Mouse (Mus musculus) spleen, adult 2 months (tissue): Measurements from ENCODE around the gene Mrpl24. TPM values are rescaled to one million over a fixed set of nuclear protein-coding genes. Genes with fewer than 3 reads are reported as not detected.
A peak's percentile ranks its signal among the peaks of the same experiment; 100 is the strongest.

Experiments used
- DNase-seq, 2 experiments: peaks; one replicate each; pipeline versions ENCODE4 v3.0.0 to v3.0.0-alpha.2; 2012 to 2021; ENCODE audit warnings: low spot score in 2 of 2, low read depth in 1 of 2
- H3K27ac ChIP-seq: fragments of 200-500 bp; 2 replicates; pipeline ENCODE4 v1.5.1; 2012; ENCODE audit warnings: low read length, inconsistent platforms; ENCODE audit not compliant: insufficient read depth
- H3K27me3 ChIP-seq: fragments of 200-500 bp; 2 replicates; pipeline ENCODE4 v1.6.1; 2012; ENCODE audit warnings: mild to moderate bottlenecking, moderate library complexity, low read length, inconsistent platforms; ENCODE audit not compliant: control insufficient read depth, insufficient read depth
- H3K36me3 ChIP-seq: fragments of 200-500 bp; 2 replicates; pipeline ENCODE4 v1.6.1; 2012; ENCODE audit warnings: mild to moderate bottlenecking, low read length, inconsistent platforms; ENCODE audit not compliant: control insufficient read depth, insufficient read depth
- H3K4me1 ChIP-seq: fragments of 200-500 bp; 2 replicates; pipeline ENCODE4 v1.6.1; 2011; ENCODE audit warnings: inconsistent platforms; ENCODE audit not compliant: control insufficient read depth, insufficient read depth, insufficient read length
- H3K4me3 ChIP-seq: fragments of 200-500 bp; 2 replicates; pipeline ENCODE4 v1.5.1; 2011; ENCODE audit warnings: mild to moderate bottlenecking, inconsistent platforms; ENCODE audit not compliant: insufficient read depth, insufficient read length; ENCODE audit errors: extremely low read depth
- CTCF ChIP-seq: fragments of 200-500 bp; IDR thresholded peaks from 2 replicates; pipeline ENCODE4 v1.5.1; 2011; ENCODE audit warnings: mild to moderate bottlenecking, inconsistent platforms; ENCODE audit not compliant: insufficient read depth, insufficient read length, insufficient replicate concordance; ENCODE audit errors: extremely low read depth
- POLR2A ChIP-seq: fragments of 200-500 bp; IDR thresholded peaks from 2 replicates; pipeline ENCODE4 v1.6.1; 2011; ENCODE audit warnings: low read depth, low read length, inconsistent platforms
- WGBS: fragments of 180-500 bp; shearing (Covaris S2); methylation state at CpG from one replicate; pipeline ENCODE4 v1.1.7; 2018; 5-methylcytosine and 5-hydroxymethylcytosine counted together
- polyA plus RNA-seq: library from polyadenylated mRNA; depleted of rRNA; stranded (reverse); fragments of >200 nt; gene quantifications from 2 replicates; pipeline ENCODE4 v1.2.3, GENCODE M21; 2012; rRNA removed

Mrpl24 gene
- 24.3 and 34.6 TPM in 2 replicates for polyA plus RNA-seq

- DNase-seq, result peak; percentile 53 to 65
- Histone ChIP-seq H3K27me3 (no peaks in the 10 kb centered on the region), H3K4me1 (no peaks in the 10 kb centered on the region), H3K36me3 (peaks cover 25% of the 10 kb centered on the region), H3K27ac (peak within 1 kb of the TSS; percentile 51), H3K4me3 (peak within 1 kb of the TSS; percentile 72)
- no peak for TF ChIP-seq CTCF
- peak; percentile 9; the same call in 1 of the 2 replicates for TF ChIP-seq POLR2A
- WGBS, result under 1% methylated on average over 30 of the region's 30 CpGs
Observed at GRCm38 (mm10) chr3:87919336-87920108, at the start of gene Mrpl24. Gene Mrpl24 (plus strand): TSS chr3:87919506.

- TF ChIP-seq CTCF, result no peak
- no peak for TF ChIP-seq POLR2A
- WGBS, result 91% methylated on average over 4 of the region's 4 CpGs
- H3K4me3 ChIP-seq, result no peak overlapping the region
- H3K4me1 ChIP-seq, result 0 out of 2 replicates have a peak, but pooled peaks cover 2% of the 10 kb centered on the region
- no peaks in the 10 kb centered on the region for H3K27me3 ChIP-seq
- DNase-seq, result no peak
- H3K27ac ChIP-seq, result no peak overlapping the region
- peaks cover 3% of the 10 kb centered on the region; the same call in 1 of the 2 replicates for H3K36me3 ChIP-seq
Observed at GRCm38 (mm10) chr3:87877730-87878129, 41.6 kb upstream of the Mrpl24 start.

- TF ChIP-seq CTCF (no peak), POLR2A (no peak)
- Histone ChIP-seq H3K4me3 (peak overlapping the region; percentile 80), H3K4me1 (peaks cover 13% of the 10 kb centered on the region), H3K27me3 (no peaks in the 10 kb centered on the region), H3K27ac (no peak overlapping the region; the same call in 1 of the 2 replicates), H3K36me3 (no peaks in the 10 kb centered on the region)
- 1% methylated on average over 3 of the region's 3 CpGs for WGBS
- no peak for DNase-seq
Observed at GRCm38 (mm10) chr3:87884291-87884690, 35.0 kb upstream of the Mrpl24 start.

DNA sequence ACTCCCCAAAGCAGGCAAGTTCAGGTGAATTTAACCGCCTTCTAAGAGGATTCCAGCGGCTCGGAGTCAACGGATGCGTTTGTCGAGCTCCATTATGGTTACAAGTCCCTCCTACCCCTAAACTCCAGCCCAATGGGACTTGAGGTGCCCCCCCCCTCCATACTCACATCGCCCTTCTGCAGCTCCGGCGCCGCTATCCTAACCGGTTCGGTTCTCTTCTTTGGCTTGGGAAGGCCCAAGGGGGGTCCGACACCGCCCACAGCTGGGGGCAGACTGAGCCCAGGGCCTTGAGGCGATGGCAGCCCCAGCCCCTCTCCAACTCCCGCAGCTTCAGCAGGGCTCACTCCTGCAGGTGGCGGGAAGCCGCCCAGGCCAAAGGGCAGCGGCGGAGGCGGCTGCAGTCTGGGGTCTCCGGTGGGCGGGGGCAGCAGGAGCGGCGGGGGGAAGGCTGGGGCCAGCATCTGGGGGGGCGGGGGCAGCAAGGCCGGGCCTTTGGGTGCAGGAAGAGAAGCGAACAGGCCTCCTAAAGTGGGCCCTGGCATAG lies 34.5 kb upstream of the Mrpl24 start:
- no peak for TF ChIP-seq CTCF
- TF ChIP-seq POLR2A, result no peak
- H3K27ac ChIP-seq, result peak overlapping the region; percentile 86
- DNase-seq, result peak in 1 of 2 experiments; percentile 31
- H3K4me3 ChIP-seq, result peak overlapping the region; percentile 80
- H3K4me1 ChIP-seq, result peaks cover 13% of the 10 kb centered on the region
- WGBS, result under 1% methylated on average over 28 of the region's 28 CpGs
- H3K27me3 ChIP-seq, result no peaks in the 10 kb centered on the region
- no peaks in the 10 kb centered on the region for H3K36me3 ChIP-seq

- WGBS, result under 1% methylated on average over 33 of the region's 33 CpGs
- peak; percentile 19; the same call in 1 of the 2 replicates for TF ChIP-seq POLR2A
- no peak for TF ChIP-seq CTCF
- Histone ChIP-seq H3K4me1 (peaks cover 13% of the 10 kb centered on the region), H3K27ac (peak within 1 kb of the TSS; percentile 86), H3K4me3 (peak within 1 kb of the TSS; percentile 80), H3K36me3 (no peaks in the 10 kb centered on the region), H3K27me3 (no peaks in the 10 kb centered on the region)
- DNase-seq, result peak; percentile 88 to 100
Observed at GRCm38 (mm10) chr3:87885281-87886003, 33.9 kb upstream of the Mrpl24 start, which contains the start of gene Prcc. Gene Prcc (minus strand): TSS chr3:87885608.

- no peaks in the 10 kb centered on the region for H3K27me3 ChIP-seq
- TF ChIP-seq POLR2A (no peak), CTCF (no peak)
- WGBS, result 10% methylated on average over 10 of the region's 10 CpGs
Observed at GRCm38 (mm10) chr3:87886004-87886365, 33.3 kb upstream of the Mrpl24 start.

More at GRCm38 (mm10) chr3:87886004-87886365, 33.3 kb upstream of the Mrpl24 start:
- peak overlapping the region; percentile 55 for H3K4me3 ChIP-seq
- H3K27ac ChIP-seq, result no peak overlapping the region
- DNase-seq, result peak in 1 of 2 experiments; percentile 39
- H3K4me1 ChIP-seq, result peaks cover 13% of the 10 kb centered on the region
- no peaks in the 10 kb centered on the region for H3K36me3 ChIP-seq
